Mouse (Mus musculus): Measurements from ENCODE around the gene Rbfox1. TPM values are rescaled to one million over a fixed set of nuclear protein-coding genes. Genes with fewer than 3 reads are reported as not detected.

Rbfox1 gene
- polyA plus RNA-seq, 1 experiment = 1.5 TPM

DNA sequence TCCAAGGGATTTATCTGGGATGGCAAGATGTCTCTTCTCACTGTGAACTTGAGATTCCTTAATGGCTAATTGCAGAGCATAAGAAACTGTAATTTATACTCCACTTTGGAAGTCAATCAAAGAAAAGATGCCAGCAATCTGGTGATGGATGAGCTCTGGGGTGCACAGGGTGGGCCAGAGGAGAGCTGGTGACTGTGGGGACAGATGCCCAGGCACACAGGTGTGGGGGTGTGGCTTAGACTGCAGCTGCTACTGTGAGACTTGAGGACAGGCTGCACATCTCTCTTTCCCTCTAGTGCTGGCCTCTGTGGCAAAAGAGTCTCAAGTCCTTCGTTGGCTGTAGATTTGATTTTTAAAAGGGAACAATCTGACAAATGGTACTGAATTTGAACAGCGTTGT lies 402.5 kb downstream of the Rbfox1 start:
- Histone ChIP-seq H3K4me3 (ENCODE audit: insufficient read depth, low read depth, low read length) (no peak overlapping the region), H3K27ac (replicated peaks; ENCODE audit: low read depth, low read length) (no peak overlapping the region), H3K4me1 (ENCODE audit: control insufficient read depth, insufficient read depth, insufficient read length, low read length) (no peaks in the 10 kb centered on the region)

DNA sequence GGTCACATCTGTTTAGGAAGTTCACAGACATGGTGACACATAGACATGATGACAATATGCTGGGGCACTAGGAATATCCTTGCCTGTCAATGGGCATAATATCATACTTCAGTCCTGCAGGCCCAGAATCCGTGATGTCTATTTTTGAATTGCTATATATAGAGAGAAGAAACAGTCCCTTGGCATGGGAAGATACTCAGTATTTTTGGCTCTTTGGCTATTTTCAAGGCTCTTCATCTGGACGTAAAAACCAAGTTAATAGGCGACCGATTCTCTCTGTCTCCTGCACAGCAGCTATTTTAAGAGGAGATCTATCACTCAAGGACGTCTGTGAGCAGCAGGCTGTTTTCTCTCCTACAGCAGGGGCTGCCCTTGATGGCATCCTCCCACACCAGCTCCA lies 415.0 kb downstream of the Rbfox1 start:
- no peaks in the 10 kb centered on the region for H3K4me1 ChIP-seq (ENCODE audit: control insufficient read depth, insufficient read depth, insufficient read length, low read length)
- H3K27ac ChIP-seq (replicated peaks; ENCODE audit: low read depth, low read length) = no peak overlapping the region

DNA sequence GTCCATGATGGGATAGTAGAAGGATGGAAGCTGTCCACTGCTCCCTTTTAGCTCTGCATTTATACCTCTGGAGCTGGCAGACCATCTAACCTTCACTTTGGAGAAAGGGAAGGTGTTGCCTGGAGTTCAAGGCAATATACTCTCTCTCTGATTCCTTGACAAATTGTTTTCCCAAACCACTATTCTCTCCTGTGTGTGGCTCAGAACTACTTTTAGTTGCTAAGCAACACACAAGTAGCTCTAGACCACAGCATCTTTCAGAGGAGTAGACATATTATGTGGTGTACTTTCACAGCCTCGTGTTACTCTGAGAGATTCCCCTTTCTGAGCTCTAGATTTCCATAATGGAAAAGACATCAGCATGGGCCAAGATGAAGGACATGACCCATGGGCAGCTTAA lies 417.9 kb downstream of the Rbfox1 start:
- no peak overlapping the region for H3K4me3 ChIP-seq (ENCODE audit: insufficient read depth, low read depth, low read length)
- H3K4me1 ChIP-seq (ENCODE audit: control insufficient read depth, insufficient read depth, insufficient read length, low read length) = no peaks in the 10 kb centered on the region
- no peak overlapping the region for H3K27ac ChIP-seq (replicated peaks; ENCODE audit: low read depth, low read length)

More for the DNA sequence above, 415.0 kb downstream of the Rbfox1 start:
- no peak overlapping the region for H3K4me3 ChIP-seq (ENCODE audit: insufficient read depth, low read depth, low read length)

GRCm38 (mm10) chr16:6309940-6310339 lies 424.8 kb downstream of the Rbfox1 start:
- H3K27ac ChIP-seq (replicated peaks; ENCODE audit: low read depth, low read length) = no peak overlapping the region

DNA sequence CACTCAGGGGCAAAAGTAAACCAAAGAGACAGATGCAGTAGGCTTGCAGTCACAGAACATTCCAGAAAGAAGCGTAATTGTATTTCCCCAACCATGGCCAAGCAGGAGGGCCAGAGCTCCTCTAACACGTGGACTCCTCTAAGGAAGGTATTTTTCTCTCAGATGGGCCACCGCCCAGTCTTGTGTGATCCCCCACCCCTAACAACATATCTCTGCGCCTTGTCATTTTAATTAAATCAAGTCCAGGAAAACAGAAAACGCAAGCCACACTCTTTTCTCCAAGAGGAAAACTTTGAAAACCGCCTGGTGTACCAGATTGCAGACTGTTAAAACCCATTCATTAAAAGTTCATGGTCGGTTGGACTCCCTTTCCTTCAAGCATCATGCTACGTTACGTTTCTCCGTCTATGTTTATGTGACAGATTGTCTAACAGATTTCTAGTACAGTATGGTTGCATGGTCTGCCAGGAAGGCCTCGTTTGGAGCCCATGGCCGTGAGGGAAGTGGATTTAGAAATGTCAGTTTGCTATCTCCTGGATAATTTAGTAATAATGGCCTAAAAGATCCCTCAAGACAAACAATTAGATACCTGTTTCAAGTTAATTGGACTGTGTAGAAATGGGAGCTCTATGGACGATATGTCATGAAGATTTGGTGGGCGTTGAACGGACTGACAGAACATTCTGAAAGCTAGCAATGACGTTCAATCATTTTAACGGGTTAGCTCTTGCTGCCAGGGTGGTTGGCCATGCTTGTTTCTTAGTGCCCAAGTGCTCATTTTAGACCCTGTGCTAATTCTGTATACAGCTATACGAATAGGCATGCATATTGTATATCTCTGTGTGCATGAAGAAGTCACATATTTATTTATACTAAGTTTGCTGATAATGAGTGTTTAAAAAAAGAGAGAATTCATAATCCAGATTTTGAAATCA lies 425.9 kb downstream of the Rbfox1 start:
- Histone ChIP-seq H3K27ac (replicated peaks; ENCODE audit: low read depth, low read length) (no peak overlapping the region), H3K4me3 (ENCODE audit: insufficient read depth, low read depth, low read length) (no peak overlapping the region), H3K4me1 (ENCODE audit: control insufficient read depth, insufficient read depth, insufficient read length, low read length) (no peaks in the 10 kb centered on the region)

More at GRCm38 (mm10) chr16:6309940-6310339, 424.8 kb downstream of the Rbfox1 start:
- Histone ChIP-seq H3K4me3 (ENCODE audit: insufficient read depth, low read depth, low read length) (no peak overlapping the region), H3K4me1 (ENCODE audit: control insufficient read depth, insufficient read depth, insufficient read length, low read length) (no peaks in the 10 kb centered on the region)

DNA sequence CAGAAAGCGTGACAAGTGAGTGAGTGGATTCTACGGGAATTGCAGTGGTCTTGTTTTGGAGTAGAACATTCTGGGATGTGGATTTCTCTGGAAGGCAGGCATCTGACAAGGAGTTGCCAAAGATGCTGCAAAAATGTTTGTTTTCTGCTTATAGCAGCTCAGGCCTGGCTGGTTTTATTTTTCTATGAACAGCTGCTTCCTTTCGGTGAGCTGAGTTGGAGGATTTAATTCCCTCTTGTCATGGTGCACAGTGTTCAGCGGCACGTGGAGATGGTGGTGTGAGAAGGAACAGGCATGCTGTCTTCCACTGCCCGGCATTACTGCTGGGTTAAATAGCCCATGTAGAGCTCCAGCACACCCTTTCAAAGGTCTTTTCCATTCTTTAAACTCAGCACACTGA lies 428.5 kb downstream of the Rbfox1 start:
- no peaks in the 10 kb centered on the region for H3K4me1 ChIP-seq (ENCODE audit: control insufficient read depth, insufficient read depth, insufficient read length, low read length)
- H3K4me3 ChIP-seq (ENCODE audit: insufficient read depth, low read depth, low read length) = no peak overlapping the region
- no peak overlapping the region for H3K27ac ChIP-seq (replicated peaks; ENCODE audit: low read depth, low read length)

DNA sequence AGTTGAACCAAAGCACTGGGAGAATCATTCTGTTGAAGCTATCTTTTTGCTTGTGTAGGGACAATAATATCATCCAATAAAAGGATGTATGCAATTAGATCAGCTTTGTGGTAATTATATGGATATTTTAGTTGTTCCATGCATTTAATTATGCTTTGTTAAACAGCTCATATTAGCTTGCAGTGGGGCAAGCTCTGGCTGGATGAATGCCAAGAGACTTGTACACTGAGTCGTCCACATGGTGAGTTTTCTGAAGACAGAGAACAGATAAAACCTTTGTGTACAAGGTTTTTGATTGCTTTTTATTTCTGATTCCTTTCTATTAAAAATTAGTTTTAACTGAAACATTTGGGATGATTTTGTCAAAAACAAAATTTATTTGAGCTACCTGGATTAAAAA lies 439.7 kb downstream of the Rbfox1 start:
- Histone ChIP-seq H3K27ac (replicated peaks; ENCODE audit: low read depth, low read length) (no peak overlapping the region), H3K4me1 (ENCODE audit: control insufficient read depth, insufficient read depth, insufficient read length, low read length) (no peaks in the 10 kb centered on the region), H3K4me3 (ENCODE audit: insufficient read depth, low read depth, low read length) (no peak overlapping the region)

- Histone ChIP-seq H3K27ac (replicated peaks; ENCODE audit: low read depth, low read length) (no peak overlapping the region), H3K4me3 (ENCODE audit: insufficient read depth, low read depth, low read length) (no peak overlapping the region), H3K4me1 (ENCODE audit: control insufficient read depth, insufficient read depth, insufficient read length, low read length) (no peaks in the 10 kb centered on the region)
These were observed 446.3 kb downstream of the Rbfox1 start for GRCm38 (mm10) chr16:6331400-6331939.

DNA sequence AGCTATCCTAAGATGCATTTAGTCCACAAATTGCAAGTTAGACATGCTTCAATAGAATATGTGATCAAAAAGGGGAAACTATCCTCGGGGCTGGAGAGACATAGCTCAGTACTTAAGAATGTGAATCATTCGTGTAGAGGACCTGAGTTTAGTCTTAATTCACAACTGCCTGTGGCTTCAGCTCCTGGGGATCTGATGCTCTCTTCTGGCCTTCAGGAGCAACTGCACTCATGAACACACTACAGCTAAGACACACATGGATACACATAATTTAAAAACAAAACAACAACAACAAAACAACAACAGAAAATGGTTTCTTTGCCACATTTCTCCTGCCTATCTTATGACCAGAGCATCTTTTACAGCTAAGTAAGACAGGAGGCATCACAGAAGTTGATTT lies 448.1 kb downstream of the Rbfox1 start:
- no peaks in the 10 kb centered on the region for H3K4me1 ChIP-seq (ENCODE audit: control insufficient read depth, insufficient read depth, insufficient read length, low read length)
- H3K4me3 ChIP-seq (ENCODE audit: insufficient read depth, low read depth, low read length) = no peak overlapping the region
- no peak overlapping the region for H3K27ac ChIP-seq (replicated peaks; ENCODE audit: low read depth, low read length)

GRCm38 (mm10) chr16:6348103-6348502 lies 462.9 kb downstream of the Rbfox1 start:
- H3K4me1 ChIP-seq (ENCODE audit: control insufficient read depth, insufficient read depth, insufficient read length, low read length) = no peaks in the 10 kb centered on the region
- no peak overlapping the region for H3K27ac ChIP-seq (replicated peaks; ENCODE audit: low read depth, low read length)
- no peak overlapping the region for H3K4me3 ChIP-seq (ENCODE audit: insufficient read depth, low read depth, low read length)

GRCm38 (mm10) chr16:6348581-6349241 lies 463.6 kb downstream of the Rbfox1 start:
- H3K4me3 ChIP-seq (ENCODE audit: insufficient read depth, low read depth, low read length) = no peak overlapping the region

DNA sequence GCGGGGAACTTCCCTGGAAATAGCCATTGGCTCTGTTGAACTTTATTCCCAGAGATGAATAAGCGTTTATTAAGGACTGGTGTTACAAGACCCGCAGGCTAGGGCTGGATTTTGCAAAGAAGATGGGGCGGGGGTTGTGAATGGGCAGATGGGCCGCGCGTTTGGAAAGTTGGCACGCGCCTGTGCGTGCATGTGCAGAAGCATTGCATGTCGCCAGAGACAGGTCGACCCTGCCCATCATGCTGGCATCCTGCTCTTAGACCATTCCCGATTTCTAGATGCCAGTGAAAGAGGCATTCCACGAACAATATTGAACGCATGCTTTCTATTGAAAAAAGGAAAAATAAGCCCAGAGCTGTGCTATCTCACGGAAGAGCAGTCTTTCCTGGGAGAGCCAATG lies 464.2 kb downstream of the Rbfox1 start:
- no peak overlapping the region for H3K27ac ChIP-seq (replicated peaks; ENCODE audit: low read depth, low read length)
- no peak overlapping the region for H3K4me3 ChIP-seq (ENCODE audit: insufficient read depth, low read depth, low read length)
- no peaks in the 10 kb centered on the region for H3K4me1 ChIP-seq (ENCODE audit: control insufficient read depth, insufficient read depth, insufficient read length, low read length)

More at GRCm38 (mm10) chr16:6348581-6349241, 463.6 kb downstream of the Rbfox1 start:
- H3K4me1 ChIP-seq (ENCODE audit: control insufficient read depth, insufficient read depth, insufficient read length, low read length) = no peaks in the 10 kb centered on the region
- no peak overlapping the region for H3K27ac ChIP-seq (replicated peaks; ENCODE audit: low read depth, low read length)

- no peaks in the 10 kb centered on the region for H3K4me1 ChIP-seq (ENCODE audit: control insufficient read depth, insufficient read depth, insufficient read length, low read length)
- no peak overlapping the region for H3K27ac ChIP-seq (replicated peaks; ENCODE audit: low read depth, low read length)
- H3K4me3 ChIP-seq (ENCODE audit: insufficient read depth, low read depth, low read length) = no peak overlapping the region
These were observed 465.1 kb downstream of the Rbfox1 start for GRCm38 (mm10) chr16:6350256-6350655.

GRCm38 (mm10) chr16:6353191-6353590 lies 468.0 kb downstream of the Rbfox1 start:
- Histone ChIP-seq H3K4me1 (ENCODE audit: control insufficient read depth, insufficient read depth, insufficient read length, low read length) (no peaks in the 10 kb centered on the region), H3K4me3 (ENCODE audit: insufficient read depth, low read depth, low read length) (no peak overlapping the region), H3K27ac (replicated peaks; ENCODE audit: low read depth, low read length) (no peak overlapping the region)

GRCm38 (mm10) chr16:6356931-6357330 lies 471.8 kb downstream of the Rbfox1 start:
- no peaks in the 10 kb centered on the region for H3K4me1 ChIP-seq (ENCODE audit: control insufficient read depth, insufficient read depth, insufficient read length, low read length)
- H3K27ac ChIP-seq (replicated peaks; ENCODE audit: low read depth, low read length) = no peak overlapping the region
- no peak overlapping the region for H3K4me3 ChIP-seq (ENCODE audit: insufficient read depth, low read depth, low read length)

Data from brown adipose tissue, adult 24 weeks (tissue).